Mouse (Mus musculus): ENCODE results near the gene Slc43a3. TPM values are rescaled to one million over a fixed set of nuclear protein-coding genes. Genes with fewer than 3 reads are reported as not detected.

Gene Slc43a3
- polyA plus RNA-seq, 1 experiment, result 8.4 TPM

DNA sequence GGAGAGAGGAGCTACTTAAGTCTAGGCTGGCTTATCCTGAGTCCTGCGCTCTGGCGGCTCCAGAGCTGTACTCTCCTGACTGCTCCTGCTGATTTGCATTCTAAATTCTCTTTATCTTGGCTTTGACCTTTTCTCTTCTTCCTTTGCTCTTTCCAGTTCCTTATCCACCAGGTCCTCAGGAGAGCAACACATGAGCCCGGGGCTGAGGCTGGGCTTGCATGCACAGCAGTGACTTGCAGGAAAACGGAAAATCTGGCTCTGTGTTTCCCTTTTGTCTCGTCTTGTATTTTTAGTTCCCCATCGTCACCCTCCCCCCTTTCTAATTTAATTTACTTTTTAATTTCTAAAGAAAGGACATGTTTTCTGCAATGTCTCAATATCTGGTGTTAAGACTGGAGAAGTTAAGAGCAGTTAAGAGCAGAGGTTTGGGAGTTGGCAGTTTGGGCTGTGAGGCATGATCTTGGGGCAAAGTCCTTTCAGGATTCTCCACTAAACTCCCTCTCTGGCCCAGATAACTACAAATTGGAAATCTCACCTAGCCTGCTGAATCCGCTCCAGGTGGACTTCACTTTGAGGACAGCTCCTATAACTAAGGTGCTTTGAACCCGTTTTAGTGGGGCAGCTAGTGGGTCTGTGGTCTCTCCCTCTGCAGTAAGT lies 2.3 kb upstream of the Slc43a3 start:
- Histone ChIP-seq H3K36me3 (ENCODE audit: control insufficient read depth) (peaks cover 20% of the 10 kb centered on the region), H3K27me3 (ENCODE audit: control insufficient read depth) (peaks cover 31% of the 10 kb centered on the region), H3K9me3 (ENCODE audit: control insufficient read depth, low read length) (peaks cover 7% of the 10 kb centered on the region; the same call in 1 of the 2 replicates), H3K4me1 (ENCODE audit: control insufficient read depth) (peaks cover 27% of the 10 kb centered on the region), H3K4me3 (replicated peaks) (no peak overlapping the region)
- no peak for TF ChIP-seq GATA1 (IDR thresholded peaks at IDR 0.05; ENCODE audit: low read length)
- TF ChIP-seq TAL1 (IDR thresholded peaks at IDR 0.05; ENCODE audit: low read length), result no peak

DNA sequence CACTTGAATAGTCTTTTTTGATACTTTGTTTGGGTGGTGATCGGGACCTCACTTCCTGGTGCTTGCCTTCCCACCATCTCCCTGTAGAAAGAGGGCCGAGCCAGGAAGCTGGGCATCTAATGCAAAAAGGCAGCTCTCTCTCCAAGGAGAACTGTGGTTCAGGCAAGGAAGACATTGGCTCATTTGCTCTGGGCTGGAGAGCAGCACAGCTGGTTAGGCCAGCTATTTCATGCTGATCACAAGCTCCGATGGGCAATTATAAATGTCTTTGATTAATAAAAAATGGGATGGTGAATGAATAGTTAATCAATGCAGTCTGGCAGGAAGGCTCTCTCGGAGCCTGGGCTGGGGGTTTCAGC lies 1.8 kb upstream of the Slc43a3 start:
- no peak for TF ChIP-seq TAL1 (IDR thresholded peaks at IDR 0.05; ENCODE audit: low read length)
- TF ChIP-seq GATA1 (IDR thresholded peaks at IDR 0.05; ENCODE audit: low read length), result no peak
- no peak overlapping the region for H3K4me3 ChIP-seq (replicated peaks)
- peaks cover 31% of the 10 kb centered on the region for H3K4me1 ChIP-seq (ENCODE audit: control insufficient read depth)
- H3K36me3 ChIP-seq (ENCODE audit: control insufficient read depth), result peaks cover 25% of the 10 kb centered on the region
- peaks cover 25% of the 10 kb centered on the region for H3K27me3 ChIP-seq (ENCODE audit: control insufficient read depth)
- peaks cover 7% of the 10 kb centered on the region; the same call in 1 of the 2 replicates for H3K9me3 ChIP-seq (ENCODE audit: control insufficient read depth, low read length)

DNA sequence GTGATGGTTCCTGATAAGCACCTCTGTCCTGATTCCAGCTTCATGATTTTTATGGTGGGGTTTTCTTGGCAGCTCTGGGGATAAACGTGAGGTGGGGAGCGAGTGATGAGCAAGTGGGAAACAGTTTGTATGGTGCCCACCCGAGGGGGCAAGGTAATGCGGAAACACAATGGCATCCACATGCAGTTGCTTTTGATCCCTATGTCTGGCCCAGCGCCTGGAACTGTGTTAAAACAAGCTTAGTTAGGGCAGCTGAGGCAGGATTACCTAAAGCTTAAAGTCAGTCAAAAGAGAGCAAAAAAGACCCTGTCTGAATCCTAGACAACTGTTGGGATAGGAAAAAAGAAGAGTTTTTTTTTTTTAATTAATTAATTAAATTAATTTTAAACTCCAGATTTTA lies 1.3 kb upstream of the Slc43a3 start:
- Histone ChIP-seq H3K9me3 (ENCODE audit: control insufficient read depth, low read length) (peaks cover 7% of the 10 kb centered on the region; the same call in 1 of the 2 replicates), H3K36me3 (ENCODE audit: control insufficient read depth) (peaks cover 29% of the 10 kb centered on the region), H3K4me1 (ENCODE audit: control insufficient read depth) (peaks cover 35% of the 10 kb centered on the region), H3K4me3 (replicated peaks) (peak overlapping the region; percentile 18), H3K27me3 (ENCODE audit: control insufficient read depth) (peaks cover 21% of the 10 kb centered on the region)
- TF ChIP-seq GATA1 (IDR thresholded peaks at IDR 0.05; ENCODE audit: low read length), result no peak

DNA sequence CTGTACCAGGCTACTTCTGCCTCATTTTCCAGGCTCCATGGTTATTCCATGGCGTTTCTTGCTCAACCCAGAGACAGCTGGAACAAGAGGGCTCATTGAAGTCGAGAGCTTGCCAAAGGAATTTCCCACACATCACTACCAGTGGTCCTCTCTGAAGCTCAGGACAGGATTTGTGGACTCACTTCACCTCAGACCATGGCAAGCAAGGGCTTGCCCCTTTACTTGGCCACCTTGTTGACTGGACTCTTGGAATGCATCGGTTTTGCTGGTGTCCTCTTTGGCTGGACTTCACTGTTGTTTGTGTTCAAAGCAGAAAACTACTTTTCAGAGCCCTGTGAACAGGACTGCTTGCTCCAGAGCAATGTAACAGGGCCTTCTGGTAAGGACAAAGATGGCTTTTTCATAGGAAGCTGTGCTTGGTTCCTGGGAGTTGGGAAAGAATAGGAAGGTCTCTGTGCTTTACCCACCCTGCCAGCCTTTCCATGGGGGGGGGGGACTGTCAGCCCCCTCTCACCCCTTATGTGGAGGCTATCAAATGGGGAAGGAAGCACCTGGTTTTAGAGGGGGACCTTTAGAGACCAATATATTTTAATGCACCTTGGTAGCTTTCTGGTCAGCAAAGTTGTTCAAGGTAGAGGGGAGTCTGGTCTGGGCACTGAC lies 1.2 kb downstream of the Slc43a3 start:
- TF ChIP-seq GATA1 (IDR thresholded peaks at IDR 0.05; ENCODE audit: low read length) (no peak), TAL1 (IDR thresholded peaks at IDR 0.05; ENCODE audit: low read length) (no peak)
- Histone ChIP-seq H3K4me1 (ENCODE audit: control insufficient read depth) (peaks cover 56% of the 10 kb centered on the region), H3K36me3 (ENCODE audit: control insufficient read depth) (peaks cover 55% of the 10 kb centered on the region), H3K27me3 (ENCODE audit: control insufficient read depth) (no peaks in the 10 kb centered on the region), H3K9me3 (ENCODE audit: control insufficient read depth, low read length) (peaks cover 4% of the 10 kb centered on the region; the same call in 1 of the 2 replicates), H3K4me3 (replicated peaks) (peak overlapping the region; percentile 87)

DNA sequence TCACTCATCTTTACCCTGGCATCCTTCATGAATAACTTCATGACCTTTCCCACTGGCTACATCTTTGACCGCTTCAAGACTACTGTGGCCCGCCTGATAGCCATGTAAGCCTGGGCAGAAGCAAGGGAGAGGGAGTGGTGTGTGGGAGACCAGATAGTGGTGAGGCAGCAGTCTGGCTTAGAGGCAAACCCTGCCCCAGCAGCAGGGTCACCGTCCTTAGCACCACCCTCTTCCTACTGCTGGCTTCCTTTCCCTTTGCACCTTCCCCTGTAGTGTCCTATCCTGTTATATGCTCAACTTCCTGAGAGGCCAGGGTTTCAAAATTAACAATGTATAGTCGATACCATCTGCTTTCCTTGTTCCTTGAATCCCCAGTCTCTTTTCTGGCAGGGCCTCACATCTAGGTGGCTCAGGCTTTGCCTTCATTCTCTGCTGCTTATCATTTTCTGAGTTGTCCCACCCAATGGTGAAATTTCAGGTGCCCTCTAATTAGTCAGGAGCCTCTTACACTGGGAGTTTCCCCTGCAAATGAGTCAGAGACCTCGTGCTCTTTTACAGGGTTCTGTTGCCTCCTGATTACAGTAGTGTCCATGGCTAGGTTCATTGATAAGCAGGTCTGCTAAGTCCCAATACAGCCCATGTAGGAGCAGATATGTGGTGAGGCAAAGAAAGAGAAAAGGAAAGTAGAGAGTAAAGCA lies 2.0 kb downstream of the Slc43a3 start:
- H3K9me3 ChIP-seq (ENCODE audit: control insufficient read depth, low read length), result no peaks in the 10 kb centered on the region
- TF ChIP-seq GATA1 (IDR thresholded peaks at IDR 0.05; ENCODE audit: low read length), result peak; percentile 96
- TF ChIP-seq TAL1 (IDR thresholded peaks at IDR 0.05; ENCODE audit: low read length), result peak; percentile 88
- peak overlapping the region; percentile 87 for H3K4me3 ChIP-seq (replicated peaks)
- H3K36me3 ChIP-seq (ENCODE audit: control insufficient read depth), result peaks cover 63% of the 10 kb centered on the region
- no peaks in the 10 kb centered on the region for H3K27me3 ChIP-seq (ENCODE audit: control insufficient read depth)
- peaks cover 63% of the 10 kb centered on the region for H3K4me1 ChIP-seq (ENCODE audit: control insufficient read depth)

DNA sequence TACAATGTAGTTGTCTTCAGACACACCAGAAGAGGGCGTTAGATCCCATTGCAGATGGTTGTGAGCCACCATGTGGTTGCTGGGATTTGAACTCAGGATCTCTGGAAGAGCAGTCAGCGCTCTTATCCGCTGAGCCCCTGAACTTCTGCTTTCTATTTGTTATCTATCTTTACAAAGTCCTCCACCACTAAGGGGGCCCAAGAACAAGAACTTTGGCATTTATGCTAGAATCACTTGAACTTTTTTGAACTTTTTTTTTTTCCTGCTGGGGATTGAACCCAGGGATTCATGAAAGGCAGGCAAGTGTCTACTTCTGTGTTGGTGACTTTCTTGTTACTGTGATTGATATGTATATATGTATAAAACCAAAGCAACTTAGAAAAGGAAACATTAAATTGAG lies 2.9 kb downstream of the Slc43a3 start:
- Histone ChIP-seq H3K36me3 (ENCODE audit: control insufficient read depth) (peaks cover 72% of the 10 kb centered on the region), H3K4me3 (replicated peaks) (peak overlapping the region; percentile 87), H3K27me3 (ENCODE audit: control insufficient read depth) (no peaks in the 10 kb centered on the region), H3K9me3 (ENCODE audit: control insufficient read depth, low read length) (no peaks in the 10 kb centered on the region), H3K4me1 (ENCODE audit: control insufficient read depth) (peaks cover 67% of the 10 kb centered on the region)
- no peak for TF ChIP-seq TAL1 (IDR thresholded peaks at IDR 0.05; ENCODE audit: low read length)

DNA sequence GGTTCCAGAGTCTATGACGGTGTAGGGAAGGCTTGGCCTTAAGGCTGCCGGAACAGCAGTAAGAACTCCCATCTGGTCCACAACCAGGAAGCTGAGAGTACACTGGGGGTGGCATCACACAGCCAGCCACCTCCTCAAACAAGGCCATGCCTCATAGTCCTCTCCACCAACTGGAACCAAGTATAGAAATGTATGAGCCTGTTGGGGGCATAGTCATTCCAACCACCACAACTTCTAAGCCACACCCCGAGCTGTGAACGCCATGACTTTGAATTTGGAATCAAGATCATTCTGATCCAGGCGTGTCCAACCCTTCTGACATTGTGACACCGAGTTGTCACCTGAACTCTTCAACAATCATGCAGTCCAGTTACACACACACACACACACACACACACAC lies 3.3 kb downstream of the Slc43a3 start:
- TF ChIP-seq GATA1 (IDR thresholded peaks at IDR 0.05; ENCODE audit: low read length) (no peak), TAL1 (IDR thresholded peaks at IDR 0.05; ENCODE audit: low read length) (no peak)
- H3K4me3 ChIP-seq (replicated peaks), result peak overlapping the region; percentile 87
- H3K9me3 ChIP-seq (ENCODE audit: control insufficient read depth, low read length), result no peaks in the 10 kb centered on the region
- no peaks in the 10 kb centered on the region for H3K27me3 ChIP-seq (ENCODE audit: control insufficient read depth)
- H3K36me3 ChIP-seq (ENCODE audit: control insufficient read depth), result peaks cover 76% of the 10 kb centered on the region
- H3K4me1 ChIP-seq (ENCODE audit: control insufficient read depth), result peaks cover 67% of the 10 kb centered on the region

DNA sequence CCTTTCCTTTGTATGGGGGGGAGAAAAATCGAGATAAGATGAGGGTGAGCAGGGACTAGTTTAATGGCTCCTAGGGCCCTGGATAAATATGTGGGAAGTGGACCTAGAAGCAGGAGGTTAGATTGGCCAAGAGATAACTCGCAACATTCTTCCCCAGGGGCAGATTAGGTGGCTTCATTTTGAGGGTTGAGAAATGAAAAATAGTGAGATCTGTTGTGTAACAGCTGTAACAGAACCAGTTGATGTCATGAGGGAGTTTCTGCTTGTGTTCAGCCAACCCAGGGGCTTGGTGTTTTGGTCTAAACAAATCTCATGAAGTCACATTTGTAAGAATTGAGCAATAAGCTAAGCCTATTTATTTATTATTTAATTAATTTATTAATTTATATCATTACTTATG lies 5.0 kb downstream of the Slc43a3 start:
- H3K9me3 ChIP-seq (ENCODE audit: control insufficient read depth, low read length), result no peaks in the 10 kb centered on the region
- TF ChIP-seq TAL1 (IDR thresholded peaks at IDR 0.05; ENCODE audit: low read length) (no peak), GATA1 (IDR thresholded peaks at IDR 0.05; ENCODE audit: low read length) (no peak)
- H3K27me3 ChIP-seq (ENCODE audit: control insufficient read depth), result no peaks in the 10 kb centered on the region
- peak overlapping the region; percentile 87 for H3K4me3 ChIP-seq (replicated peaks)
- peaks cover 92% of the 10 kb centered on the region for H3K36me3 ChIP-seq (ENCODE audit: control insufficient read depth)
- H3K4me1 ChIP-seq (ENCODE audit: control insufficient read depth), result peaks cover 73% of the 10 kb centered on the region

DNA sequence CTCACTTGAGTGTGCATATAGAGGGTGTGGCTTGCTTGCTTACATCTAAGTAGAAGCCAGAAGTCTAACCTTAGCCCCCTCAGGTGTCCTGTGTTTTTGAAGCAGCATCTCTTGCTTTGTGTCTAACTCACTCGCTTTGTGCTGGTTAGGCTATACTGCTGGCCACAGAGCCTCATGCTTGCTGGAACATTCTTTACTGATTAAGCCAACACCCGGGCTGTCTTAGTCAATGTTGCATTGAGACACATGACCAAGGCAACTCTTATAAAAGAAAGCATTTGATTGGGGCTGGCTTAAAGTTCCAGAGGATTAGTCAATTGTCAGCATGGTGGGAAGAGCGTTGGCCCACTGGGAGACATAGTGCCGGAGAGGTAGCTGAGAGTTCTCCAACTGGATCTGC lies 5.4 kb downstream of the Slc43a3 start:
- Histone ChIP-seq H3K4me1 (ENCODE audit: control insufficient read depth) (peaks cover 76% of the 10 kb centered on the region), H3K9me3 (ENCODE audit: control insufficient read depth, low read length) (no peaks in the 10 kb centered on the region), H3K36me3 (ENCODE audit: control insufficient read depth) (peaks cover 97% of the 10 kb centered on the region), H3K4me3 (replicated peaks) (peak overlapping the region; percentile 14), H3K27me3 (ENCODE audit: control insufficient read depth) (no peaks in the 10 kb centered on the region)
- TF ChIP-seq GATA1 (IDR thresholded peaks at IDR 0.05; ENCODE audit: low read length) (no peak), TAL1 (IDR thresholded peaks at IDR 0.05; ENCODE audit: low read length) (no peak)
